Mouse (Mus musculus): Measurements from ENCODE around the gene Plcb2. TPM values are rescaled to one million over a fixed set of nuclear protein-coding genes. Genes with fewer than 3 reads are reported as not detected.

The Plcb2 gene
- total and polyA plus RNA-seq, 3 experiments, result 6.4 to 21.2 TPM; not detected in 1

DNA sequence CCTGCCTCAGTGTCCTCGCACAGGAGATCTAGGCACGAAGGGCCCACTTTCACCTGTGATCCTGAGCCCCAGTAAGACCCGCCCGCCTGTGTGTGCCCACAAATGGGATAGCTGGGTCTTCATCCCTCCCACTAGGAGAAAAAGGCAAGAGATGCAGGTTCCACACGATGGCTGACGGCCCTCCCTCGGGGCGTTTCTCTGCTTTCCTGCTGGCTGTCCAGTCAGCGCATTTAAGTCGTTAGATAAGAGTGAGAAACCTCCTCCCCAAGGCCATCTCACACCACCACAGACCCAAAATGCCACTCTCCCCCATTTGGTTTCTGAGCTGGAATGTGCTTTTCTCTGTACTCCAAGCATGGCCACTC lies 34.5 kb upstream of the Plcb2 start:
- peak overlapping the region; percentile 38 to 90 for H3K4me3 ChIP-seq (ENCODE audit: control insufficient read depth in 1 of 2, insufficient read depth in 1 of 2, low read depth in 2 of 2, low read length in 2 of 2)
- peaks cover 0 to 8% of the 10 kb centered on the region in 2 experiments; a peak in 2 of 4 replicates for H3K36me3 ChIP-seq (ENCODE audit: control insufficient read depth in 1 of 2, insufficient read depth in 2 of 2, low read length in 2 of 2)
- H3K9ac ChIP-seq (ENCODE audit: control insufficient read depth, low read depth, low read length, poor library complexity, severe bottlenecking), result peak overlapping the region; percentile 39; the same call in 1 of the 2 replicates
- H3K27ac ChIP-seq (ENCODE audit: control insufficient read depth, low read depth, low read length), result peak overlapping the region; percentile 60
- no peaks in the 10 kb centered on the region for H3K9me3 ChIP-seq (replicated peaks; ENCODE audit: insufficient read depth, low read length)
- H3K79me2 ChIP-seq (ENCODE audit: control insufficient read depth, insufficient read depth, low read length, poor library complexity), result peaks cover 3% of the 10 kb centered on the region
- peaks cover 3 to 25% of the 10 kb centered on the region in 2 experiments; a peak in 3 of 4 replicates for H3K4me1 ChIP-seq (ENCODE audit: control insufficient read depth in 1 of 2, insufficient read depth in 2 of 2, low read length in 2 of 2)
- H3K27me3 ChIP-seq (ENCODE audit: control insufficient read depth in 1 of 2, insufficient read depth in 2 of 2, low read length in 2 of 2), result no peaks in the 10 kb centered on the region
- TF ChIP-seq ZMIZ1 (IDR thresholded peaks at IDR 0.05; ENCODE audit: low read depth, low read length), result no peak
- peak; percentile 4 to 48; a peak in 2 of 4 replicates for TF ChIP-seq POLR2A (IDR thresholded peaks at IDR 0.05; ENCODE audit: control insufficient read depth in 1 of 2, insufficient read depth in 1 of 2, low read depth in 1 of 2, low read length in 2 of 2, poor library complexity in 1 of 2)
- no peak for DNase-seq (ENCODE audit: low read depth, low spot score)

DNA sequence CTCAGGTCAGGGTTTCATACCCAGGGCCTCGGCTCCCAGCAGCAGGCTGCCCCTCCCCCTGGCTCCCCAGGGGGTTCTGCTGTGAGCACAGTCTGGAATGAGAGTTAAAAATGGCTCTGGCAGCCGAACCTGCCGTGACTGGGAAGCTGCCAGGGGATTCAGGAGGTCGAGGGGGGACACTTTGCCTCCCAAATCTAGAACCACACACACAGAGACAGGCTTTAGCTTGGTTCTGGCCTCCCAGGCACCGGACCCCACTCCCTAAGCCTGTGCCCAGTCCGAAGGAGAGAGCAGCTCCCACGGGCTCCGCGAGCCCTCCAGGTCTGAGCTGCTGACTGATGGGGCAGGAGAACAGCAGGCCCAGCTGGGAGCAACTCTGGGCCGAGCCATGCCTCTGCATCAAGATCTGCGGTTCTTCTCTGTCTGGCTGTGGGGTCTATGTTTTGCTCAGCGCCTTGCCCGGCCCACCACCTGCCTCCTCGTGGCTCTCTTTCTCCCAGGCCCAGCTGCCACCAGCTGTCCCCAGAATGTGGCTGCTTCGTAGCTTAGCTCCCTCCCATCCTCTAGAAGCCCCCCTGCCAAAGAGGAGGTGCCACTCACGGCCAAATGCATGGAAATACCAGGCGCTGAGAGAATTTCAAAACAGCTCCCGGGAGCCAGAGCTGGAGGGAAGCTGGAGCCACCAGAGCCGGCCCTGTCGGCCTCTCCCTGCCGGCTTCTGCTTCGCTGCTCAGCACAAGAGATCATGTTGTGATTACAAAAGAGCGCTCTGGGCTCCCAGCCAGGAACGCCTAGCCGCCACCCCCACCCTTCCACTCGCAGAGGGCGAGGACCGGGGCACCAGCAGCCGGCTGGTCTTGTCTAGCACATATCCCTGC lies 33.9 kb upstream of the Plcb2 start, which contains the start of gene Ccdc9b:
Ccdc9b (minus strand) TSS at position 756 of the 878 bp plus-strand sequence.
- no peaks in the 10 kb centered on the region for H3K9me3 ChIP-seq (replicated peaks; ENCODE audit: insufficient read depth, low read length)
- peak within 1 kb of the TSS; percentile 90 for H3K9ac ChIP-seq (ENCODE audit: control insufficient read depth, low read depth, low read length, poor library complexity, severe bottlenecking)
- H3K4me1 ChIP-seq (ENCODE audit: control insufficient read depth in 1 of 2, insufficient read depth in 2 of 2, low read length in 2 of 2), result peaks cover 3 to 25% of the 10 kb centered on the region in 2 experiments; a peak in 3 of 4 replicates
- peak within 1 kb of the TSS; percentile 66 to 90 for H3K4me3 ChIP-seq (ENCODE audit: control insufficient read depth in 1 of 2, insufficient read depth in 1 of 2, low read depth in 2 of 2, low read length in 2 of 2)
- peaks cover 3% of the 10 kb centered on the region for H3K79me2 ChIP-seq (ENCODE audit: control insufficient read depth, insufficient read depth, low read length, poor library complexity)
- peaks cover 0 to 8% of the 10 kb centered on the region in 2 experiments; a peak in 2 of 4 replicates for H3K36me3 ChIP-seq (ENCODE audit: control insufficient read depth in 1 of 2, insufficient read depth in 2 of 2, low read length in 2 of 2)
- peak within 1 kb of the TSS; percentile 88 for H3K27ac ChIP-seq (ENCODE audit: control insufficient read depth, low read depth, low read length)
- no peaks in the 10 kb centered on the region for H3K27me3 ChIP-seq (ENCODE audit: control insufficient read depth in 1 of 2, insufficient read depth in 2 of 2, low read length in 2 of 2)
- peak; percentile 91 for DNase-seq (ENCODE audit: low read depth, low spot score)
- TF ChIP-seq MAX (IDR thresholded peaks at IDR 0.05; ENCODE audit: low read length), result peak; percentile 58
- TF ChIP-seq SMC3 (IDR thresholded peaks at IDR 0.05; ENCODE audit: low read depth, low read length), result peak; percentile 32; the same call in 1 of the 2 replicates
- TF ChIP-seq MAFK (IDR thresholded peaks at IDR 0.05; ENCODE audit: borderline replicate concordance, low read depth, low read length), result no peak
- 0 out of 2 replicates have a peak, but pooled peaks have one; percentile 59 for TF ChIP-seq MYC (IDR thresholded peaks at IDR 0.05; ENCODE audit: low read depth, low read length)
- peak; percentile 84 for TF ChIP-seq MXI1 (IDR thresholded peaks at IDR 0.05; ENCODE audit: low read depth, low read length)
- peak; percentile 61; the same call in 1 of the 2 replicates for TF ChIP-seq HCFC1 (IDR thresholded peaks at IDR 0.05; ENCODE audit: low read depth, low read length)
- no peak for TF ChIP-seq KAT2A (conservative IDR thresholded peaks at IDR 0.05; ENCODE audit: low read depth, low read length)
- TF ChIP-seq MYB (IDR thresholded peaks at IDR 0.05; ENCODE audit: low read depth, low read length), result no peak
- peak; percentile 64 for TF ChIP-seq TBP (IDR thresholded peaks at IDR 0.05; ENCODE audit: low read depth, low read length)
- TF ChIP-seq TAL1 (IDR thresholded peaks at IDR 0.05; ENCODE audit: low read length), result no peak
- peak; percentile 56; the same call in 1 of the 2 replicates for TF ChIP-seq ZMIZ1 (IDR thresholded peaks at IDR 0.05; ENCODE audit: low read depth, low read length)
- peak; percentile 4; the same call in 1 of the 2 replicates for TF ChIP-seq ZNF384 (IDR thresholded peaks at IDR 0.05; ENCODE audit: low read depth, low read length)
- no peak for TF ChIP-seq MEF2A (IDR thresholded peaks at IDR 0.05; ENCODE audit: extremely low read depth, insufficient replicate concordance, low read depth, low read length, poor library complexity, severe bottlenecking)
- peak; percentile 64 for TF ChIP-seq ETS1 (IDR thresholded peaks at IDR 0.05; ENCODE audit: low read depth, low read length)
- peak; percentile 62 to 78; a peak in 3 of 4 replicates for TF ChIP-seq POLR2A (IDR thresholded peaks at IDR 0.05; ENCODE audit: control insufficient read depth in 1 of 2, insufficient read depth in 1 of 2, low read depth in 1 of 2, low read length in 2 of 2, poor library complexity in 1 of 2)
- peak; percentile 96; the same call in 1 of the 2 replicates for TF ChIP-seq UBTF (IDR thresholded peaks at IDR 0.05; ENCODE audit: borderline replicate concordance, insufficient read depth, low read depth, low read length)
- no peak for TF ChIP-seq USF2 (IDR thresholded peaks at IDR 0.05; ENCODE audit: borderline replicate concordance in 1 of 2, insufficient read depth in 1 of 2, low read depth in 1 of 2, low read length in 2 of 2)
- TF ChIP-seq NRF1 (IDR thresholded peaks at IDR 0.05; ENCODE audit: insufficient read depth, low read depth, low read length, poor library complexity, severe bottlenecking), result no peak
- no peak for TF ChIP-seq USF1 (IDR thresholded peaks at IDR 0.05; ENCODE audit: low read depth, low read length)
- no peak for TF ChIP-seq CHD1 (IDR thresholded peaks at IDR 0.05; ENCODE audit: low read depth, low read length)
- peak; percentile 72; the same call in 1 of the 2 replicates for TF ChIP-seq MAZ (IDR thresholded peaks at IDR 0.05; ENCODE audit: low read depth, low read length)
- TF ChIP-seq JUND (IDR thresholded peaks at IDR 0.05; ENCODE audit: low read depth, low read length), result 0 out of 2 replicates have a peak, but pooled peaks have one; percentile 22
- no peak for TF ChIP-seq ZKSCAN1 (IDR thresholded peaks at IDR 0.05; ENCODE audit: low read depth, low read length)
- peak; percentile 90 for TF ChIP-seq SIN3A (IDR thresholded peaks at IDR 0.05; ENCODE audit: low read length)
- TF ChIP-seq TCF12 (IDR thresholded peaks at IDR 0.05; ENCODE audit: low read depth, low read length), result 0 out of 2 replicates have a peak, but pooled peaks have one; percentile 44
- no peak for TF ChIP-seq RAD21 (IDR thresholded peaks at IDR 0.05; ENCODE audit: low read depth, low read length)
- TF ChIP-seq POLR2AphosphoS5 (IDR thresholded peaks at IDR 0.05; ENCODE audit: borderline replicate concordance, low read depth, low read length), result no peak

Measured in MEL (cell line).